Mouse (Mus musculus) urinary bladder, postnatal 36 days (tissue): ENCODE measurements around the gene Fcho1.

Source experiments
- DNase-seq, 2 experiments: peaks; one replicate each; pipeline ENCODE4 v3.0.0; 2022; ENCODE audit warnings: low spot score in 2 of 2, mixed read lengths in 1 of 2

Fcho1 gene

DNA sequence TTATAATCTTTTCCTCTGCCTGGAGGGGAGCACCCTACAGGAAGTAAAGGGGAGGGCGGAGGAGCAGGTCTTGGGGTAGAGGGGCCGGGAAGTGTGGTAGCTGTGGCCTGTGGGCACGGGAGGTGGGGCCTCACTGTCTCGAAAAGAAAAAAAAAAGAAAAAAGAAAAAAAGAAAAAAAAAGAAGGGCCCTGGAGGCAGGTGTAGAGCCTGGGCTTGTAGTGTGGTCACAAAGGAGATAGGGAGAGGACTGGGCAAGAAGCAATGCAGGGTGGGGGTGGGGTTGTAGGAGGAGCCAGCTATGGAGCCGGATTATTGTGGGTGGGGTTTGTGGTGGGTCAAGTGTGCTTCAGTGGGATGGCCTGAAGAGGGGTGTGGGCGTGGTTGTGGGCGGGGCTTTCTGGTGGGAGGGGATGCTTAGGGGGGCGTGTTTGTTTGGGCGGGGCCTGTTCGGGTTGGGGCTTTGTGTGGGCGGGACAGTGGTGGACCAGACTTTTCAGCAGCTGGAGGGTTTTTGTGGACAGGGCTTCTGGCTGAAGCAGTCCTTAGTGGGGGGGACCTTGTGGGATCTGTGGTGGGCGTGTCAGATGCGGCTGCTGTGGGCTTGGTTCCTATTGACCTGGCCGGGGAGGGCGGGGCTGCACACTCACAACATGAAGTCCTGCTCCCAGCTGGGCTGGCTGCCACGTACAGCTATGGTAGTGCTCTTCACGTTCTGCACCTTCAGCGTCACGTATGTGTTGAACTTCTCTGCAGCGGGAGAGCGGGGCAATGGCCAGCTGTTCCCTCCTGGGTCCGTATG is 60.0 kb downstream of the Fcho1 start:
- peak; percentile 41 to 65 for DNase-seq

DNA sequence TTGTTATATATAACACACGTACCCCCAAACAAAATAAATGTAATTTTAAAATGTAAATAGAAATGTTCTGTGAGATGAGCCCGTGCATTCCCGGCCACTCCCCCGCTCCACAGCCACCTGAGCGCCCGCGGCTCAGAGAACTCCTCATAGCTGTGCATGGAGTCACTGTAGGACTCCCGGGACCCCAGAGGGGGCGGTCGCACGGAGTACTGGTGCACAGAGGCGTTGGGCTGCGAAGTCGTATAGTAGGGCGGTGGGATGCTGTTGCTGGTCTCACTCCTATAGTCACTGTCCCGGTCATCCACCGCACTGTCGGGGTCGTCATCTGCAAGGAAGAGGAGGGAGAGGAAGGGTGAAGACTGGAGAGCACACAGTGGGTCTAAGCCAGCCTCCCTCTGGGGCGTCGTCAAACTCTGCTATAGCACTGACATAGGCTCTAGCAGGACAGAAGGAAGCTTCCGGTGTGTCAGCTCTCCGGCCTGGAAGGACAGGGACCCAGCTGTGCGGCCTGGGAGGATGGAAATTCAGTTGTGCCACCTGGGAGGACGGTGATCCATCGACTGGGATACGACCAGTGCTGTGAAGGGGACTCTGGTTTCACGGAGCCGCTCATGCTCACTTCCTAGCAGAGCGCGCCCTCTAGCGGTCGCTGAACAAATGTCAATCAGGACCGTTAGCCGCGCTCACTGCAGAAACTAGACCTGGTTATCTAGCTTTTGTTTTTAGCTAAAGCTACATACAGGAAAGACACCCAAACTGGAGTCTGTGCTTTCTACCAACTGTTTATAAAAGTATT is 65.0 kb downstream of the Fcho1 start:
- DNase-seq = peak; percentile 79 to 83

DNA sequence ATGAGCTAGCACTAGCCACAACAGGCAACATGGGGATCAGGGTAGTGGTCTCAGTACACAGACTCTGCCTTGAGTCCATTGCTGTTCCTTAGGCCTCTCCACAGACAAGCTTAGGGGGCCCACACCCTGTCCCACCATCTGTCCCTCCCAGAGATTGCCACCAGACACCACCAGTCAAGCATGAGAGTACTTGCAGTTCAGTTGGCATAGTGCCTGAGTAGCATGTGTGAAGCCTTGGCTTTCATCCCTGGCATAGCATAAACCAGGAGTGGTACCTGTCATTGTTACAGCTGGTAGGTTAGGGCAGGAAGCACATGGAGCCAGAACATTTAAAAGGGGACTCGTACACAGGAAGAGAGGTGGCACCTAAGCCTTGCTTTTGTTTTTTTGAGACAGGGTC is 65.8 kb downstream of the Fcho1 start:
- no peak for DNase-seq

DNA sequence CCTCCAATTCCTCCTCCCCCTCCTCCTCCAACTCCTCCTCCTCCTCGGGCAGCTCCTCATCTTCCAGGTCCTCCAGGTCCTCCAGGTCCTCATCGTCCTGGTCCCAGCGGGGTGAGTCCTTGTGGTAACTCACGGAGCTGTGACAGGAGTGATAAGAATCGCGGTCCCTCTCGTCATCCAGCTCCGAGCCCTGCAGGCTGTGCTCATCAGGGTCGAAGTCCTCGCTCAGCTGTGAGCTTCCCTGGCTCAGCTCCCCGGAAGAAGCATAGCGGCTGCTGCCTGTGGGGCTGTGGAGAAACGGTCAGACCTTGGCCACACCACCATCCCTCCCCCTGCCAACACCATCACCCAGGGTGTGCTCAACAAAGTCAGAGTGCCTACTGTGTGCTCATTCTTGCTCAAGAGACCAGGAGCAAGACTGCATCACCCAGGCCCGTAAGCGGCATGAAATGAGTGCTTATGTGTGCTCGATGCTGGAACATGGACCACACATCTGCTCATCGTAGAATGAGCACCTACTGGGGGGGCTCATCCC is 66.9 kb downstream of the Fcho1 start:
- DNase-seq = no peak
